Mouse (Mus musculus) ES-E14 (cell line): ENCODE data around the gene C1qtnf3.

ENCODE experiments used
- CHD2 ChIP-seq: IDR thresholded peaks from 2 replicates; pipeline ENCODE4 v1.6.1; 2014; ENCODE audit warnings: mild to moderate bottlenecking, low read depth, low read length, inconsistent platforms
- ZC3H11A ChIP-seq: IDR thresholded peaks from 2 replicates; pipeline ENCODE4 v1.6.1; 2012; ENCODE audit warnings: low read depth, mild to moderate bottlenecking, inconsistent platforms, low read length, borderline replicate concordance

- no peak for TF ChIP-seq ZC3H11A
- TF ChIP-seq CHD2, result no peak
Measured at GRCm38 (mm10) chr15:10927325-10927724, 24.8 kb upstream of the C1qtnf3 start.
